Comparison of ENCODE assay signal across 23 mouse cellular contexts in the genomic region with DNA sequence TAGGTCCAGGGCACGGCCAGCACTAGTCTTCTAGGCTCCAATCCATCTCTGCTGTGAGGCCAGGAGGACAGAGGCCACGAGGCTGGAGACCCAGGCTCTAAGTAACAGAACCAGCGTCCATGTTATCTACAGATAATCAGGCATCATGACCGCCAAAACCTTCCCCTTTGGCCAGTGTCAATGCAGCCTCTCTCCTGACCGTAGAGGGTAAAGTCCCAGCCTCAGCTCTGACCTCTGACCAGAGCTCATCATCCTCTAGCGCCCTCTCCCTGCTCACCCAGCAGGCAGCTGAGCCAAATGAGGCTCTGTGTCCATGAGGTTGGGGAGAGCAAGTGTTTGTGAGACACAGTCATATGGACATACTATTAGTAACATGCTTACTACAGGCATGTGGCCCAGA. TPM values are rescaled to one million over a fixed set of nuclear protein-coding genes. Genes with fewer than 3 reads are reported as not detected.
DNase-seq lines count a peak whose midpoint lies in the region; ATAC-seq and TF ChIP-seq lines count a peak whose summit lies in the region.
"Had no signal": no experiment of that assay in that cellular context is flagged by ENCODE, and none has a peak within 500 bp of the region (broad histone marks: within the 10 kb centered on the region; RNA-seq: fewer than 3 reads in every experiment).

No protein-coding gene starts in this region.

- no peaks in the 10 kb centered on the region for H3K9me3 ChIP-seq in liver, embryonic 13.5 days (replicated peaks)
- no peaks in the 10 kb centered on the region for H3K9me3 ChIP-seq in liver, embryonic 12.5 days (replicated peaks)
- H3K9me3 ChIP-seq in intestine, postnatal 0 days (ENCODE audit: control insufficient read depth) = no peaks in the 10 kb centered on the region
- H3K9me3 ChIP-seq in liver, postnatal 0 days (ENCODE audit: low read length) = no peaks in the 10 kb centered on the region
- H3K9me3 ChIP-seq: embryonic facial prominence, embryonic 13.5 days; forebrain, embryonic 12.5 days; stomach, embryonic 15.5 days had no signal

- intact Hi-C loops in heart, postnatal 25 days (cut with DNase I) = no loop called here

- no peak overlapping the region for H3K9ac ChIP-seq in liver, embryonic 13.5 days
- no peak overlapping the region for H3K9ac ChIP-seq in liver, embryonic 12.5 days
- H3K9ac ChIP-seq in intestine, postnatal 0 days (ENCODE audit: low read depth, low read length) = no peak overlapping the region
- no peak overlapping the region for H3K9ac ChIP-seq in liver, postnatal 0 days (replicated peaks)
- H3K9ac ChIP-seq: embryonic facial prominence, embryonic 13.5 days; forebrain, embryonic 12.5 days; lung, embryonic 14.5 days; stomach, embryonic 15.5 days had no signal

- 0 out of 2 replicates have a peak, but pooled peaks have one; percentile 15 for ATAC-seq in liver, embryonic 13.5 days (ENCODE audit: low read depth)
- ATAC-seq in liver, embryonic 12.5 days = no peak
- ATAC-seq in intestine, postnatal 0 days = 0 out of 2 replicates have a peak, but pooled peaks have one; percentile 19
- ATAC-seq in liver, postnatal 0 days = peak; percentile 50
- ATAC-seq: hindbrain, postnatal 0 days had no signal

- 64% methylated on average over 6 of the region's 6 CpGs for WGBS in liver, embryonic 13.5 days (ENCODE audit: insufficient replicate concordance)
- 56% methylated on average over 6 of the region's 6 CpGs for WGBS in liver, embryonic 12.5 days (ENCODE audit: insufficient replicate concordance)
- 60% methylated on average over 6 of the region's 6 CpGs for WGBS in intestine, postnatal 0 days
- whole genome bisulfite sequencing in liver, postnatal 0 days (ENCODE audit: insufficient replicate concordance) = 62% methylated on average over 6 of the region's 6 CpGs

- H3K4me3 ChIP-seq in liver, embryonic 13.5 days (replicated peaks) = no peak overlapping the region
- no peak overlapping the region for H3K4me3 ChIP-seq in liver, embryonic 12.5 days
- no peak overlapping the region for H3K4me3 ChIP-seq in intestine, postnatal 0 days (ENCODE audit: low read depth, low read length)
- H3K4me3 ChIP-seq in liver, postnatal 0 days (ENCODE audit: low read depth, low read length) = no peak overlapping the region
- H3K4me3 ChIP-seq: embryonic facial prominence, embryonic 13.5 days; erythroblast, embryonic 14.5 days; forebrain, embryonic 12.5 days; left cerebral cortex, adult 2 months; stomach, embryonic 15.5 days had no signal

- peak; percentile 42 for DNase-seq in kidney, adult 11 months
- no peak for DNase-seq in kidney, postnatal 4 days
- DNase-seq in liver, embryonic 13.5 days = no peak
- peak; percentile 28 for DNase-seq in liver, postnatal 0 days
- no peak for DNase-seq in heart, postnatal 25 days (ENCODE audit: low spot score)
- DNase-seq: adrenal gland, postnatal 25 days; B cell, adult 2 months; cerebellum, adult 8-10 months; cerebellum, postnatal 36 days; embryo, embryonic 11 days; layer of hippocampus, adult 9-11 months; lung, embryonic 14.5 days; lung, postnatal 4 days; thymus, adult 18-20 months; thymus, postnatal 36 days had no signal

- peaks cover 3% of the 10 kb centered on the region; the same call in 1 of the 2 replicates for H3K27me3 ChIP-seq in liver, embryonic 13.5 days
- H3K27me3 ChIP-seq in liver, embryonic 12.5 days (replicated peaks) = no peaks in the 10 kb centered on the region
- no peaks in the 10 kb centered on the region for H3K27me3 ChIP-seq in intestine, postnatal 0 days (replicated peaks; ENCODE audit: control insufficient read depth, insufficient read depth, low read length)
- peaks cover 27% of the 10 kb centered on the region for H3K27me3 ChIP-seq in liver, postnatal 0 days (ENCODE audit: insufficient read depth, low read length)
- H3K27me3 ChIP-seq: embryonic facial prominence, embryonic 13.5 days; forebrain, embryonic 12.5 days; stomach, embryonic 15.5 days had no signal

- TF ChIP-seq EP300 in liver, postnatal 0 days (IDR thresholded peaks at IDR 0.05; ENCODE audit: low read depth) = no peak

- peaks cover 4% of the 10 kb centered on the region; the same call in 1 of the 2 replicates for H3K4me1 ChIP-seq in liver, embryonic 13.5 days (replicated peaks)
- 0 out of 2 replicates have a peak, but pooled peaks cover 11% of the 10 kb centered on the region for H3K4me1 ChIP-seq in liver, embryonic 12.5 days
- H3K4me1 ChIP-seq in intestine, postnatal 0 days (replicated peaks; ENCODE audit: control insufficient read depth, insufficient read depth, low read length) = no peaks in the 10 kb centered on the region
- no peaks in the 10 kb centered on the region for H3K4me1 ChIP-seq in liver, postnatal 0 days (ENCODE audit: insufficient read depth)

- no peak overlapping the region for H3K27ac ChIP-seq in liver, embryonic 13.5 days
- no peak overlapping the region for H3K27ac ChIP-seq in liver, embryonic 12.5 days
- H3K27ac ChIP-seq in intestine, postnatal 0 days (ENCODE audit: low read depth, low read length) = no peak overlapping the region
- H3K27ac ChIP-seq in liver, postnatal 0 days (ENCODE audit: low read depth) = no peak overlapping the region
- H3K27ac ChIP-seq: embryonic facial prominence, embryonic 13.5 days; forebrain, embryonic 12.5 days; hindbrain, postnatal 0 days; left cerebral cortex, adult 2 months; stomach, embryonic 15.5 days had no signal

- no peaks in the 10 kb centered on the region for H3K36me3 ChIP-seq in liver, embryonic 13.5 days
- no peaks in the 10 kb centered on the region for H3K36me3 ChIP-seq in liver, embryonic 12.5 days
- H3K36me3 ChIP-seq in intestine, postnatal 0 days (ENCODE audit: control insufficient read depth, insufficient read depth) = no peaks in the 10 kb centered on the region
- no peaks in the 10 kb centered on the region for H3K36me3 ChIP-seq in liver, postnatal 0 days (replicated peaks; ENCODE audit: insufficient read depth, low read length)
- H3K36me3 ChIP-seq: embryonic facial prominence, embryonic 13.5 days; forebrain, embryonic 12.5 days; stomach, embryonic 15.5 days had no signal

- TF ChIP-seq CTCF in intestine, postnatal 0 days (IDR thresholded peaks at IDR 0.05; ENCODE audit: low read depth) = peak; percentile 62
- peak; percentile 32 for TF ChIP-seq CTCF in liver, postnatal 0 days (IDR thresholded peaks at IDR 0.05; ENCODE audit: low read depth)

- no peak overlapping the region for H3K4me2 ChIP-seq in liver, embryonic 13.5 days
- H3K4me2 ChIP-seq in liver, embryonic 12.5 days = no peak overlapping the region
- H3K4me2 ChIP-seq in intestine, postnatal 0 days (replicated peaks; ENCODE audit: low read depth) = no peak overlapping the region
- no peak overlapping the region for H3K4me2 ChIP-seq in liver, postnatal 0 days (ENCODE audit: low read depth, low read length)
- H3K4me2 ChIP-seq: embryonic facial prominence, embryonic 13.5 days; forebrain, embryonic 12.5 days; lung, embryonic 14.5 days; stomach, embryonic 15.5 days had no signal

RNA-seq across cellular contexts. Expression of a gene that starts 42.3 kb away (rescaled TPM):
- polyA plus RNA-seq in liver, embryonic 13.5 days (2015; fragmentation: Nextera tagmentation; extraction: Ambion mirVana) = 0.82 and 1.0 TPM in 2 replicates
- 2.2 and 2.7 TPM in 2 replicates for polyA plus RNA-seq in liver, embryonic 12.5 days (2016; fragmentation: Nextera tagmentation; extraction: Ambion mirVana)
- 23.3 and 24.3 TPM in 2 replicates for polyA plus RNA-seq in intestine, postnatal 0 days (2015; fragmentation: Nextera tagmentation; extraction: Ambion mirVana)
- polyA plus RNA-seq in liver, postnatal 0 days (2015; fragmentation: Nextera tagmentation; extraction: Ambion mirVana) = 0.90 and 1.1 TPM in 2 replicates
- total RNA-seq in heart, postnatal 25 days (2021) = 10 to 100 TPM; 82.7 to 84.0 TPM

Comparison
In these comparisons a context has a peak if more than half of its experiments do, and no peak if none do; other contexts are left out.
1. DNase-seq: peak in kidney, adult 11 months (single experiment) and liver, postnatal 0 days (single experiment); none in kidney, postnatal 4 days (0 of 2), liver, embryonic 13.5 days (single experiment) and heart, postnatal 25 days (single experiment).